Mouse (Mus musculus) liver, adult 2 months (tissue): ENCODE results near the gene Smad5.

Experiments
- CTCF ChIP-seq: fragments of 200-500 bp; IDR thresholded peaks from 2 replicates; pipeline ENCODE4 v1.5.1; 2011; ENCODE audit warnings: low read depth, low read length, control low read depth
- POLR2A ChIP-seq: fragments of 200-500 bp; IDR thresholded peaks from 2 replicates; pipeline ENCODE4 v1.6.1; 2011; ENCODE audit warnings: low read length, control low read depth; ENCODE audit not compliant: insufficient read depth; ENCODE audit errors: extremely low read depth

GRCm38 (mm10) chr13:56712221-56712620 lies 9.4 kb downstream of the Smad5 start:
- TF ChIP-seq POLR2A = no peak
- TF ChIP-seq CTCF = no peak
